ENCODE assay signal across 8 mouse cellular contexts in genomic region chr9:64960978-64961320, GRCm38 (mm10). TPM values are rescaled to one million over a fixed set of nuclear protein-coding genes. Genes with fewer than 3 reads are reported as not detected.
A peak's percentile ranks its signal among the peaks of the same experiment; 100 is the strongest.
DNase-seq lines count a peak whose midpoint lies in the region; ATAC-seq and TF ChIP-seq lines count a peak whose summit lies in the region.

No protein-coding gene starts in this region.

- TF ChIP-seq POLR2A in small intestine, adult 2 months (IDR thresholded peaks at IDR 0.05; ENCODE audit: low read depth, low read length), result no peak

- peak overlapping the region; percentile 94 for H3K27ac ChIP-seq in lung, postnatal 0 days (ENCODE audit: low read length)
- H3K27ac ChIP-seq in limb, embryonic 13.5 days, result peak overlapping the region; percentile 90
- peak overlapping the region; percentile 69 for H3K27ac ChIP-seq in small intestine, adult 2 months (ENCODE audit: insufficient read depth, low read depth, low read length)

- no peaks in the 10 kb centered on the region for H3K27me3 ChIP-seq in lung, postnatal 0 days (replicated peaks; ENCODE audit: insufficient read depth, low read length)
- no peaks in the 10 kb centered on the region for H3K27me3 ChIP-seq in erythroblast, embryonic 14.5 days (ENCODE audit: control insufficient read depth)
- no peaks in the 10 kb centered on the region for H3K27me3 ChIP-seq in limb, embryonic 13.5 days
- H3K27me3 ChIP-seq in small intestine, adult 2 months (ENCODE audit: control insufficient read depth, insufficient read depth, low read length), result no peaks in the 10 kb centered on the region

- peak overlapping the region; percentile 94 for H3K9ac ChIP-seq in lung, postnatal 0 days (replicated peaks; ENCODE audit: low read depth)
- H3K9ac ChIP-seq in limb, embryonic 13.5 days, result peak overlapping the region; percentile 94

- no peak for TF ChIP-seq EP300 in lung, postnatal 0 days (IDR thresholded peaks at IDR 0.05)

- DNase-seq in lung, postnatal 0 days (ENCODE audit: low spot score), result no peak
- no peak for DNase-seq in lung, adult 18-20 months
- no peak for DNase-seq in urinary bladder, adult 2 months (ENCODE audit: low spot score)
- DNase-seq in right cerebral cortex, postnatal 14 days, result no peak
- no peak for DNase-seq in layer of hippocampus, postnatal 25 days (ENCODE audit: extremely low spot score in 1 of 2, low spot score in 1 of 2)

- peak overlapping the region; percentile 75 for H3K4me3 ChIP-seq in lung, postnatal 0 days (ENCODE audit: low read depth, low read length)
- H3K4me3 ChIP-seq in erythroblast, embryonic 14.5 days (replicated peaks), result peak overlapping the region; percentile 73
- H3K4me3 ChIP-seq in limb, embryonic 13.5 days, result peak overlapping the region; percentile 83
- peak overlapping the region; percentile 98 for H3K4me3 ChIP-seq in small intestine, adult 2 months (ENCODE audit: low read depth, low read length)

- WGBS in lung, postnatal 0 days, result 0% methylated on average over 17 of the region's 17 CpGs
- under 1% methylated on average over 17 of the region's 17 CpGs for WGBS in limb, embryonic 13.5 days
- WGBS in small intestine, adult 2 months, result under 1% methylated on average over 17 of the region's 17 CpGs

- H3K36me3 ChIP-seq in lung, postnatal 0 days (ENCODE audit: insufficient read depth, low read length), result 0 out of 2 replicates have a peak, but pooled peaks cover 10% of the 10 kb centered on the region
- peaks cover 40% of the 10 kb centered on the region for H3K36me3 ChIP-seq in erythroblast, embryonic 14.5 days (ENCODE audit: control insufficient read depth)
- H3K36me3 ChIP-seq in limb, embryonic 13.5 days, result peaks cover 33% of the 10 kb centered on the region
- peaks cover 11% of the 10 kb centered on the region for H3K36me3 ChIP-seq in small intestine, adult 2 months (ENCODE audit: control insufficient read depth, insufficient read depth, low read length)

- H3K4me2 ChIP-seq in lung, postnatal 0 days (replicated peaks; ENCODE audit: low read depth, low read length), result peak overlapping the region; percentile 66
- H3K4me2 ChIP-seq in limb, embryonic 13.5 days (replicated peaks), result peak overlapping the region; percentile 81

- TF ChIP-seq CTCF in lung, postnatal 0 days (IDR thresholded peaks at IDR 0.05), result no peak
- TF ChIP-seq CTCF in small intestine, adult 2 months (IDR thresholded peaks at IDR 0.05; ENCODE audit: extremely low read depth, insufficient read length, insufficient replicate concordance, low read depth, low read length), result no peak

- no peaks in the 10 kb centered on the region for H3K9me3 ChIP-seq in lung, postnatal 0 days (ENCODE audit: low read length)
- H3K9me3 ChIP-seq in erythroblast, embryonic 14.5 days (ENCODE audit: control insufficient read depth, low read length), result no peaks in the 10 kb centered on the region
- H3K9me3 ChIP-seq in limb, embryonic 13.5 days, result no peaks in the 10 kb centered on the region

- ATAC-seq in lung, postnatal 0 days, result peak; percentile 85
- ATAC-seq in limb, embryonic 13.5 days (ENCODE audit: low FRiP score, low read depth), result peak; percentile 78

- peaks cover 5% of the 10 kb centered on the region; the same call in 1 of the 2 replicates for H3K4me1 ChIP-seq in lung, postnatal 0 days (ENCODE audit: insufficient read depth, low read depth, low read length)
- H3K4me1 ChIP-seq in erythroblast, embryonic 14.5 days (ENCODE audit: control insufficient read depth), result peaks cover 35% of the 10 kb centered on the region
- H3K4me1 ChIP-seq in limb, embryonic 13.5 days, result peaks cover 8% of the 10 kb centered on the region
- H3K4me1 ChIP-seq in small intestine, adult 2 months (ENCODE audit: control insufficient read depth, insufficient read depth, insufficient read length, low read length), result no peaks in the 10 kb centered on the region; the same call in 1 of the 2 replicates

RNA-seq across cellular contexts. Expression of gene Ints14, which starts 0.2 kb away (rescaled TPM):
- 25.5 and 25.6 TPM in 2 replicates for polyA plus RNA-seq in lung, postnatal 0 days (2015; fragmentation: Nextera tagmentation; extraction: Ambion mirVana)
- 3.3 and 3.8 TPM in 2 replicates for polyA plus RNA-seq in erythroblast, embryonic 14.5 days (2012)
- 52.4 and 54.9 TPM in 2 replicates for polyA plus RNA-seq in limb, embryonic 13.5 days (2015; fragmentation: Nextera tagmentation; extraction: Ambion mirVana)
- 3.6 and 7.2 TPM in 2 replicates for polyA plus RNA-seq in small intestine, adult 2 months (2012; rRNA removed)
- polyA plus RNA-seq in urinary bladder, adult 2 months (2012; rRNA removed), result 24.3 and 25.1 TPM in 2 replicates
- total RNA-seq in layer of hippocampus, postnatal 25 days (2021), result 10 to 100 TPM; 21.6 to 23.2 TPM

RNA-seq across cellular contexts. Expression of gene Slc24a1, which starts 9.5 kb away (rescaled TPM):
- 0.04 TPM in 2 replicates for polyA plus RNA-seq in lung, postnatal 0 days (2015; fragmentation: Nextera tagmentation; extraction: Ambion mirVana)
- not detected in 2 replicates for polyA plus RNA-seq in erythroblast, embryonic 14.5 days (2012)
- polyA plus RNA-seq in limb, embryonic 13.5 days (2015; fragmentation: Nextera tagmentation; extraction: Ambion mirVana), result 0.06 TPM in 1 of 2 replicates, not detected in the other
- polyA plus RNA-seq in small intestine, adult 2 months (2012; rRNA removed), result not detected in 2 replicates
- polyA plus RNA-seq in urinary bladder, adult 2 months (2012; rRNA removed), result 0.04 TPM in 1 of 2 replicates, not detected in the other
- under 1 TPM; 0.12 to 0.16 TPM for total RNA-seq in layer of hippocampus, postnatal 25 days (2021)
